Mouse (Mus musculus): ENCODE measurements at regions not wholly inside any gene's neighbourhood (a gene's known extent, or its start where the extent isn't known, plus 50 kb on each side); places are given as distances from the start of the nearest gene placed in this dataset.

- Histone ChIP-seq H3K9ac (no peak overlapping the region), H3K4me2 (no peak overlapping the region), H3K9me3 (no peaks in the 10 kb centered on the region), H3K27ac (no peak overlapping the region), H3K27me3 (replicated peaks) (no peaks in the 10 kb centered on the region), H3K4me3 (replicated peaks) (no peak overlapping the region), H3K4me1 (no peaks in the 10 kb centered on the region), H3K36me3 (no peaks in the 10 kb centered on the region)
- no peak; the same call in 1 of the 2 replicates for ATAC-seq (ENCODE audit: insufficient read depth, low FRiP score, low read depth)
- WGBS = 97% methylated on average over 1 of the region's 1 CpGs
Observed at GRCm38 (mm10) chr10:108033317-108033795, 121.4 kb upstream of the Otogl start.

DNA sequence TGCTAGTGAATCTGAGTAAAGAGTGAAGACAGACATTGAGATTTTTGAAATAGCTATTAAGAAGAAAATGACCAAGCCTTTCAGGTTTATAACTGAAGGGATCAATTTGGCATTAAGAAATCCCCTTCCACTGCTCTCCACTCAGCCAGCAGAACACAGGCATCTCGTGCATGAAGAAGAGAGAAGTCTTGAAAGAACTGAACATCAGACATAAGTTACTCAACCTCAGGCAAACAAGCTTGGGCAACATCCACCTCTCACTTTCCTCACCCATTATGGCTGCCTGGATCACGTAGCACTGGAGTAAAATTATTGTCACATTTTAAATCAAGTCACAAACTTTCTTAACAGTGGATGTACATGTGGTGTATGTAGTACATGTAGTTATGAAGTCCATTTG lies 115.6 kb upstream of the Otogl start:
- WGBS = 74% methylated on average over 2 of the region's 2 CpGs
- no peak overlapping the region for H3K4me3 ChIP-seq (replicated peaks)
- H3K9ac ChIP-seq = no peak overlapping the region
- H3K36me3 ChIP-seq = no peaks in the 10 kb centered on the region
- no peak overlapping the region for H3K4me2 ChIP-seq
- H3K9me3 ChIP-seq = no peaks in the 10 kb centered on the region
- H3K4me1 ChIP-seq = no peaks in the 10 kb centered on the region
- ATAC-seq (ENCODE audit: insufficient read depth, low FRiP score, low read depth) = no peak
- no peak overlapping the region for H3K27ac ChIP-seq
- no peaks in the 10 kb centered on the region for H3K27me3 ChIP-seq (replicated peaks)

DNA sequence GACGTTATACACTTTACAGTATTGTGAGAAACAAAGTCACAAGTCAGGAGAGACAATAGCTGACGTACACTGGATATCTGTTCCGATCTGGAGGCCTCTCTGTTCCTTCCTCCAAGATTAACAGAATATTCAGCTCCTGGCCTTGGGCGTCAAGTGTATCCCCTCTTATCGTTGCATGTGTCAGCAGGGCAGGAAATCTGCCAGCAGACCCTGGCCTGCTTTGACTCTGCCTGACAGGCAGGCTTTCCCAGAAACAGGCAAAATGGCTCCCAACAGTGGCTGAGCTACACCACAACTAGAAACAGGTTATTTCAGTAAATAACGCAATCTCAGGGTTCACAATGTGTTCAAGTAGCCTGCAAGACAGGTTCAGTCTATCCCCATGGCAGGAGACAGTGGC lies 112.3 kb upstream of the Otogl start:
- Histone ChIP-seq H3K27me3 (replicated peaks) (no peaks in the 10 kb centered on the region), H3K9me3 (no peaks in the 10 kb centered on the region), H3K9ac (no peak overlapping the region), H3K36me3 (no peaks in the 10 kb centered on the region), H3K27ac (no peak overlapping the region), H3K4me2 (no peak overlapping the region), H3K4me3 (replicated peaks) (no peak overlapping the region), H3K4me1 (no peaks in the 10 kb centered on the region)
- ATAC-seq (ENCODE audit: insufficient read depth, low FRiP score, low read depth) = no peak
- WGBS = 66% methylated on average over 6 of the region's 6 CpGs

GRCm38 (mm10) chr10:108016552-108016951 lies 104.6 kb upstream of the Otogl start:
- no peak overlapping the region for H3K4me3 ChIP-seq (replicated peaks)

DNA sequence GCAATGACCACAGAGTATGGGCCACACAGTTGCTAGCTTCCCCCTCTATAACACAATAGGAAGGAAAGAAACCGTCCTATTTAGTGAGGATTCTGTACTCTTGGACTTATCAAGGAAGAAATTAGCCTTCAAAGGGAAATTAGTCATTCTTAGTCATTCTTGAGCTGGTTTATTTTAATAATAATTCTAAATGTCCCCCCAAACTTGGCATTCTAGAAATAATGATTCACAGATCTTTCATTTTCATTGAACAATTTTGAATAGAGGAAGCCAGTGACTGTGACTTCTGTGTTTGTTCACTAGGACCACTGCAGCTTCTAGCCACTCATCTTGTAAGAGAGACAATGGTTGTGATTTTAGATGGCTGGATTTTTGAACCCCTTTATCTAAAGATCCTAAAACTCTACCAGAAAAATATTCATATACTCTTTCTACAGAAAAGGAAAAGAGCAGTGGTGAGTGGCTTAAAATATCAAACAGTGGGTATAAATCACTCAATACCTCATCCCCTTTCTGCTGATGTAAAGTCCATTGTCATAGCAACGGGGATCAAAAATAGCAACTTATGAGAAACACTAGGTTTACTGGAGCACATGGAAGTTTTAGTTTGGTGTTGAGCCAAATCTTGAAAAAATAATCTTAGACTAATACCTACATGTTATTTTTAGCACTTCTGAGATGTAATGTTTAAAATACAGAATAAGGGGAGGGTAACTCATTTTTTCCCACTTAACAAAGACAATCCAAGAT lies 83.1 kb upstream of the Otogl start:
- Histone ChIP-seq H3K9me3 (no peaks in the 10 kb centered on the region), H3K9ac (no peak overlapping the region), H3K4me2 (no peak overlapping the region), H3K4me1 (no peaks in the 10 kb centered on the region), H3K4me3 (replicated peaks) (no peak overlapping the region), H3K27me3 (replicated peaks) (no peaks in the 10 kb centered on the region), H3K27ac (no peak overlapping the region), H3K36me3 (no peaks in the 10 kb centered on the region)
- 71% methylated on average over 2 of the region's 2 CpGs for WGBS
- ATAC-seq (ENCODE audit: insufficient read depth, low FRiP score, low read depth) = no peak

More at GRCm38 (mm10) chr10:108016552-108016951, 104.6 kb upstream of the Otogl start:
- no peaks in the 10 kb centered on the region for H3K36me3 ChIP-seq
- ATAC-seq (ENCODE audit: insufficient read depth, low FRiP score, low read depth) = no peak
- no peaks in the 10 kb centered on the region for H3K27me3 ChIP-seq (replicated peaks)
- no peak overlapping the region for H3K27ac ChIP-seq
- H3K4me2 ChIP-seq = no peak overlapping the region
- no peaks in the 10 kb centered on the region for H3K4me1 ChIP-seq
- WGBS = 80% methylated on average over 1 of the region's 1 CpGs
- H3K9me3 ChIP-seq = no peaks in the 10 kb centered on the region
- no peak overlapping the region for H3K9ac ChIP-seq

GRCm38 (mm10) chr10:107992621-107993020 lies 80.7 kb upstream of the Otogl start:
- Histone ChIP-seq H3K27ac (no peak overlapping the region), H3K4me3 (replicated peaks) (no peak overlapping the region), H3K9ac (no peak overlapping the region), H3K4me2 (no peak overlapping the region), H3K4me1 (no peaks in the 10 kb centered on the region), H3K36me3 (no peaks in the 10 kb centered on the region), H3K9me3 (no peaks in the 10 kb centered on the region), H3K27me3 (replicated peaks) (no peaks in the 10 kb centered on the region)
- no peak for ATAC-seq (ENCODE audit: insufficient read depth, low FRiP score, low read depth)
- WGBS = 58% methylated on average over 3 of the region's 3 CpGs

DNA sequence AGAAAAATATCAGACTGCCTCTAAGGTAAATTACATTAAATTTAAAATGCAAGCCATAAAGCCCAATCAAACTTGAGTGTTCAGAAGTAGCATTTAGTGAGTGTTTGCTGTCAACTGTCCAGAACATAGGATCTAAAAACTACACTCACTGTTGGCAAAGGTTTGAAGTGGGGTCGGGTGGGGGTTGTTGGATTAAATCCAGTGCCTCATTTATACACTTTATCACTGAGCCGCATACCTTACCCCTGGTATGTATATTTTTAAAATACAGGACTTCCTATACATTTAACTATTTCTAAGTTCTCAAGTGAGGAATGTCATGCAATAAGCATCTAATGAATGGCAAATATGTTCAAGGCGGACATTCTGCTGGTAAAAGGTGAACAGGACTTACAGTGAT lies 78.6 kb upstream of the Otogl start:
- Histone ChIP-seq H3K9me3 (no peaks in the 10 kb centered on the region), H3K4me1 (no peaks in the 10 kb centered on the region), H3K4me3 (replicated peaks) (no peak overlapping the region), H3K36me3 (no peaks in the 10 kb centered on the region), H3K9ac (no peak overlapping the region), H3K27ac (no peak overlapping the region), H3K4me2 (no peak overlapping the region), H3K27me3 (replicated peaks) (no peaks in the 10 kb centered on the region)
- 67% methylated on average over 3 of the region's 3 CpGs for WGBS
- ATAC-seq (ENCODE audit: insufficient read depth, low FRiP score, low read depth) = no peak

- Histone ChIP-seq H3K9me3 (no peaks in the 10 kb centered on the region), H3K4me1 (no peaks in the 10 kb centered on the region), H3K4me3 (replicated peaks) (no peak overlapping the region), H3K36me3 (no peaks in the 10 kb centered on the region), H3K4me2 (no peak overlapping the region), H3K9ac (no peak overlapping the region), H3K27ac (no peak overlapping the region), H3K27me3 (replicated peaks) (no peaks in the 10 kb centered on the region)
- ATAC-seq (ENCODE audit: insufficient read depth, low FRiP score, low read depth) = no peak
- 82% methylated on average over 2 of the region's 2 CpGs for WGBS
Observed at GRCm38 (mm10) chr10:107989913-107990312, 78.0 kb upstream of the Otogl start.

- H3K4me2 ChIP-seq = no peak overlapping the region
- H3K4me1 ChIP-seq = no peaks in the 10 kb centered on the region
- 86% methylated on average over 5 of the region's 5 CpGs for WGBS
- H3K36me3 ChIP-seq = no peaks in the 10 kb centered on the region
- no peaks in the 10 kb centered on the region for H3K27me3 ChIP-seq (replicated peaks)
- H3K9ac ChIP-seq = no peak overlapping the region
- no peak for ATAC-seq (ENCODE audit: insufficient read depth, low FRiP score, low read depth)
- no peak overlapping the region for H3K4me3 ChIP-seq (replicated peaks)
- H3K27ac ChIP-seq = no peak overlapping the region
- no peaks in the 10 kb centered on the region for H3K9me3 ChIP-seq
Observed at GRCm38 (mm10) chr10:107982632-107983031, 70.7 kb upstream of the Otogl start.

GRCm38 (mm10) chr10:107982082-107982481 lies 70.1 kb upstream of the Otogl start:
- H3K27me3 ChIP-seq (replicated peaks) = no peaks in the 10 kb centered on the region
- H3K36me3 ChIP-seq = no peaks in the 10 kb centered on the region
- no peak overlapping the region for H3K4me3 ChIP-seq (replicated peaks)
- H3K4me2 ChIP-seq = no peak overlapping the region
- no peaks in the 10 kb centered on the region for H3K4me1 ChIP-seq
- no peak for ATAC-seq (ENCODE audit: insufficient read depth, low FRiP score, low read depth)
- H3K9ac ChIP-seq = no peak overlapping the region
- H3K9me3 ChIP-seq = no peaks in the 10 kb centered on the region
- WGBS = 92% methylated on average over 1 of the region's 1 CpGs
- no peak overlapping the region for H3K27ac ChIP-seq

DNA sequence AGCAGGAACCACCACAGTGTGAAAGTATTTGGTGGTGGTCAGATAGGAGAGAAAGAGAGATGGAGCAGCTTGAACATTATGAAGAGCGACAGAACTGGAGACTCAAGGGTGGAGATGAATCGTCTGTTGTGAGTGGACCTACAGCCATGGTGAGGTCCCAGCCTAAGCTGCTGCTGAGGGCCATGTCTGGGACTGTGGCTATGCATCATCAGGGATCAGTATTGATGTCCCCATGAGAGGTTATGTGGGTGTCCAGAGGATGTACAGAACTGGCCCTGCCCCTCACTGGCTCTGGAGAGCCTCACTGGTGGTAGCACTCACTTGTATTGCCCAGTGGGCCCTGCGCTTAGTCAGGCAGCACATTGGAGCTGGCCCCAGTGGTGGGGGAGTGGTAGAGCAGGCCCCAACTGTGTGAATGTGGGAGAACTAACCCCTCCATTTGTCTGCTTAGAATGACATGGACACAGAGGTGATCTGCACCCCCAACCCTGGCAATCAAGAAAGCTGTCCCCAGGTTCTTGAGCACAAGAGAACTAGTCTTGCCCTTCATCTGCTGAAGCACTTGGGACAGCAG lies 64.5 kb upstream of the Otogl start:
- ATAC-seq (ENCODE audit: insufficient read depth, low FRiP score, low read depth) = no peak
- Histone ChIP-seq H3K9ac (no peak overlapping the region), H3K27me3 (replicated peaks) (no peaks in the 10 kb centered on the region), H3K4me2 (no peak overlapping the region), H3K36me3 (no peaks in the 10 kb centered on the region), H3K27ac (no peak overlapping the region), H3K4me3 (replicated peaks) (no peak overlapping the region), H3K4me1 (no peaks in the 10 kb centered on the region), H3K9me3 (no peaks in the 10 kb centered on the region)
- WGBS = 91% methylated on average over 3 of the region's 3 CpGs

DNA sequence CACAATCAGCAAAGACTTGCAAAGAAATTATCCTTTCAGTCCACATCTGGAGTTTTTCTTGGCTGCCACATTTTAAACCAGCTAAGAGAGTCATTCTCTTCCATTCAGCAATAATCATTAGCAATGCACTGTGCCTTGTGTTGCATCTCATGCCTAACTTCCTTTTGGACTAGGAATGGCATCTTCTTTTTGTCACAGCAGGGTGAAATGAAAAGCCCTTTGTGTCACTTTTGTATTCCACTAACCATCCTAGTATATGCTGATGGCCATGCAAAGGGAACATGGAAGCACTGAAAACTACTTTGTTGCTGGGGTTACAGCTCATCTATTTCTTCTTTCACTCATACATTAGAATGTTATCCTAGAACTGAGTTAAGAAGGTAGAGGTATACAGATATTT lies 59.8 kb upstream of the Otogl start:
- no peak overlapping the region for H3K4me3 ChIP-seq (replicated peaks)
- no peak for ATAC-seq (ENCODE audit: insufficient read depth, low FRiP score, low read depth)

More for the DNA sequence above, 59.8 kb upstream of the Otogl start:
- no peaks in the 10 kb centered on the region for H3K4me1 ChIP-seq
- H3K36me3 ChIP-seq = no peaks in the 10 kb centered on the region
- H3K4me2 ChIP-seq = no peak overlapping the region
- no peak overlapping the region for H3K9ac ChIP-seq
- H3K27ac ChIP-seq = no peak overlapping the region
- no peaks in the 10 kb centered on the region for H3K9me3 ChIP-seq
- H3K27me3 ChIP-seq (replicated peaks) = no peaks in the 10 kb centered on the region

Measured in stomach, embryonic 15.5 days (tissue).